Mouse (Mus musculus) ZHBTc4 (cell line): Measurements from ENCODE around the gene Ap1ar.

Source experiments
- DNase-seq: peaks from one replicate; pipeline ENCODE4 v3.0.0-alpha.2; 2011; ENCODE audit warnings: low read depth, low spot score

Gene Ap1ar

GRCm38 (mm10) chr3:127757886-127758301 lies 79.4 kb downstream of the Ap1ar start:
- DNase-seq = no peak
